Mouse (Mus musculus) activated CD4-positive, CD25-positive, alpha-beta regulatory T cell, adult 9 weeks (primary cell): ENCODE measurements around the gene Cops8. TPM values are rescaled to one million over a fixed set of nuclear protein-coding genes. Genes with fewer than 3 reads are reported as not detected.

ENCODE experiments used
- polyA plus RNA-seq: library from polyadenylated mRNA; unstranded; fragments of 100-300 nt; shearing (Covaris generic); gene quantifications from one replicate; pipeline ENCODE4 v1.2.1, GENCODE M21; 2017

Gene Cops8
- polyA plus RNA-seq: 122 TPM

GRCm38 (mm10) chr1:90602759-90603560, at the start of gene Cops8:
TSS of gene Cops8 (plus strand) at chr1:90602981.

Other genes with a start within 250 kb of the Cops8 start
- gene Col6a3, start 241.0 kb downstream of the Cops8 start, polyA plus RNA-seq: 0.05 TPM